Mouse (Mus musculus) lung, adult 2 months (tissue): ENCODE data around the gene Ube2z. TPM values are rescaled to one million over a fixed set of nuclear protein-coding genes. Genes with fewer than 3 reads are reported as not detected.

Source experiments
- DNase-seq: peaks from one replicate; pipeline ENCODE4 v3.0.0; 2022
- H3K4me1 ChIP-seq: fragments of 200-500 bp; 2 replicates; pipeline ENCODE4 v1.6.1; 2011; ENCODE audit warnings: low read length; ENCODE audit not compliant: control insufficient read depth, insufficient read depth
- H3K4me3 ChIP-seq: fragments of 200-500 bp; replicated peaks from 2 replicates; pipeline ENCODE3; 2011; ENCODE audit warnings: low read depth, mild to moderate bottlenecking, control low read depth, low read length; ENCODE audit errors: extremely low read depth
- CTCF ChIP-seq: fragments of 200-500 bp; IDR thresholded peaks from 2 replicates; pipeline ENCODE4 v1.5.1; 2011; ENCODE audit warnings: mild to moderate bottlenecking, low read length, control low read depth; ENCODE audit not compliant: insufficient read depth
- POLR2A ChIP-seq: fragments of 200-500 bp; IDR thresholded peaks from 2 replicates; pipeline ENCODE4 v1.6.1; 2011; ENCODE audit warnings: low read depth, mild to moderate bottlenecking, control low read depth, low read length, borderline replicate concordance; ENCODE audit errors: extremely low read depth
- WGBS: fragments of 180-500 bp; shearing (Covaris S2); methylation state at CpG from one replicate; pipeline ENCODE4 v1.1.7; 2018; 5-methylcytosine and 5-hydroxymethylcytosine counted together
- polyA plus RNA-seq: library from polyadenylated mRNA; depleted of rRNA; stranded (reverse); fragments of >200 nt; gene quantifications from 2 replicates; pipeline ENCODE4 v1.2.3, GENCODE M21; 2012; rRNA removed

Ube2z gene
- polyA plus RNA-seq, 1 experiment = 38.1 TPM

- 1% methylated on average over 52 of the region's 57 CpGs for WGBS
- no peak overlapping the region for H3K4me3 ChIP-seq
- DNase-seq = peak; percentile 40
- TF ChIP-seq CTCF (no peak), POLR2A (no peak)
- H3K4me1 ChIP-seq = peaks cover 2% of the 10 kb centered on the region; the same call in 1 of the 2 replicates
Measured at GRCm38 (mm10) chr11:96004793-96005402, 60.3 kb downstream of the Ube2z start.

GRCm38 (mm10) chr11:96003969-96004792, 61.0 kb downstream of the Ube2z start:
- Histone ChIP-seq H3K4me3 (no peak overlapping the region), H3K4me1 (peaks cover 2% of the 10 kb centered on the region; the same call in 1 of the 2 replicates)
- no peak for DNase-seq
- TF ChIP-seq POLR2A (no peak), CTCF (no peak)
- WGBS = 13% methylated on average over 32 of the region's 32 CpGs

- peaks cover 2% of the 10 kb centered on the region; the same call in 1 of the 2 replicates for H3K4me1 ChIP-seq
- no peak for TF ChIP-seq POLR2A
- WGBS = 52% methylated on average over 12 of the region's 12 CpGs
- no peak overlapping the region for H3K4me3 ChIP-seq
- DNase-seq = no peak
Measured at GRCm38 (mm10) chr11:96003100-96003900, 61.9 kb downstream of the Ube2z start.

Other genes starting within 250 kb of the Ube2z start
- gene Phospho1, start 240.9 kb downstream of the Ube2z start, polyA plus RNA-seq = 85.8 and 128 TPM in 2 replicates
- 18.1 and 31.9 TPM in 2 replicates for gene Gngt2, start 228.2 kb downstream of the Ube2z start, polyA plus RNA-seq
- 141 and 169 TPM in 2 replicates for gene Abi3, start 222.9 kb downstream of the Ube2z start, polyA plus RNA-seq
- gene B4galnt2, start 150.5 kb downstream of the Ube2z start, polyA plus RNA-seq = 0.42 TPM in 1 of 2 replicates, not detected in the other
- 1.4 and 1.6 TPM in 2 replicates for gene Igf2bp1, start 59.4 kb downstream of the Ube2z start, polyA plus RNA-seq
- gene Gip, start 40.8 kb downstream of the Ube2z start, polyA plus RNA-seq = not detected in 2 replicates
- gene Snf8, start 30.5 kb downstream of the Ube2z start, polyA plus RNA-seq = 18.1 and 24.1 TPM in 2 replicates
- gene Atp5g1, start 10.3 kb upstream of the Ube2z start, polyA plus RNA-seq = 235 and 352 TPM in 2 replicates
- gene Calcoco2, start 46.6 kb upstream of the Ube2z start, polyA plus RNA-seq = 0.08 and 0.11 TPM in 2 replicates
- 3.6 and 4.6 TPM in 2 replicates for gene Ttll6, start 68.4 kb upstream of the Ube2z start, polyA plus RNA-seq
- 1.4 TPM in 1 of 2 replicates, not detected in the other for gene Hoxb13, start 128.9 kb upstream of the Ube2z start, polyA plus RNA-seq
- 0.14 TPM in 1 of 2 replicates, not detected in the other for gene Hoxb9, start 206.1 kb upstream of the Ube2z start, polyA plus RNA-seq
- gene Hoxb8, start 216.5 kb upstream of the Ube2z start, polyA plus RNA-seq = 0.18 and 0.44 TPM in 2 replicates
- gene Hoxb7, start 221.2 kb upstream of the Ube2z start, polyA plus RNA-seq = 0.52 and 1.1 TPM in 2 replicates
- gene Hoxb6, start 227.1 kb upstream of the Ube2z start, polyA plus RNA-seq = 8.1 and 8.2 TPM in 2 replicates
- 12.1 and 15.6 TPM in 2 replicates for gene Hoxb5, start 237.9 kb upstream of the Ube2z start, polyA plus RNA-seq